Mouse (Mus musculus) forebrain, embryonic 16.5 days (tissue): ENCODE results near the gene Cacna1c. TPM values are rescaled to one million over a fixed set of nuclear protein-coding genes. Genes with fewer than 3 reads are reported as not detected.
A peak's percentile ranks its signal among the peaks of the same experiment; 100 is the strongest.
"Not testable (repeated sequence)": the region's sequence is repeated elsewhere in the genome, so short reads cannot be mapped to it uniquely, and the experiment has no call there.

Experiments
- ATAC-seq: fragments of 200-750 bp; cut with Nextera tagmentation; 2 replicates; pipeline ENCODE4 v1.8.0; 2017; ENCODE audit warnings: mild to moderate bottlenecking, moderate library complexity
- H3K27ac ChIP-seq: fragments of 300-500 bp; sonication (generic); 2 replicates; pipeline ENCODE4 v1.5.1; 2014; ENCODE audit warnings: low read length, control low read depth
- H3K27me3 ChIP-seq: fragments of 300-500 bp; sonication (generic); replicated peaks from 2 replicates; pipeline ENCODE4 v1.6.1; 2014; ENCODE audit warnings: low read length; ENCODE audit not compliant: control insufficient read depth, insufficient read depth
- H3K36me3 ChIP-seq: fragments of 300-500 bp; sonication (generic); 2 replicates; pipeline ENCODE4 v1.6.1; 2014; ENCODE audit not compliant: control insufficient read depth, insufficient read depth
- H3K4me1 ChIP-seq: fragments of 300-500 bp; sonication (generic); replicated peaks from 2 replicates; pipeline ENCODE4 v1.6.1; 2014; ENCODE audit warnings: low read length; ENCODE audit not compliant: control insufficient read depth, insufficient read depth
- H3K4me2 ChIP-seq: fragments of 300-500 bp; sonication (generic); 2 replicates; pipeline ENCODE4 v1.6.1; 2014; ENCODE audit warnings: mild to moderate bottlenecking, low read length, control low read depth
- H3K4me3 ChIP-seq: fragments of 300-500 bp; sonication (generic); replicated peaks from 2 replicates; pipeline ENCODE4 v1.5.1; 2014; ENCODE audit warnings: mild to moderate bottlenecking, low read length, control low read depth
- H3K9ac ChIP-seq: fragments of 300-500 bp; sonication (generic); replicated peaks from 2 replicates; pipeline ENCODE4 v1.6.1; 2014; ENCODE audit warnings: low read depth, low read length, control low read depth
- H3K9me3 ChIP-seq: fragments of 300-500 bp; sonication (generic); 2 replicates; pipeline ENCODE4 v1.6.1; 2016; ENCODE audit warnings: low read length; ENCODE audit not compliant: control insufficient read depth
- WGBS: fragments of 180-500 bp; shearing (Covaris S2); extraction: QIAGEN DNeasy Blood & Tissue Kit; methylation state at CpG from one replicate; pipeline ENCODE4 v1.1.7; 2014; 5-methylcytosine and 5-hydroxymethylcytosine counted together
- polyA plus RNA-seq: library from polyadenylated mRNA; unstranded; fragments of >200 nt; fragmentation: Nextera tagmentation; extraction: Ambion mirVana; gene quantifications from 2 replicates; pipeline ENCODE4 v1.2.1, GENCODE M21; 2015

Gene Cacna1c
- polyA plus RNA-seq, 1 experiment from 2014 or later: 9.8 TPM

DNA sequence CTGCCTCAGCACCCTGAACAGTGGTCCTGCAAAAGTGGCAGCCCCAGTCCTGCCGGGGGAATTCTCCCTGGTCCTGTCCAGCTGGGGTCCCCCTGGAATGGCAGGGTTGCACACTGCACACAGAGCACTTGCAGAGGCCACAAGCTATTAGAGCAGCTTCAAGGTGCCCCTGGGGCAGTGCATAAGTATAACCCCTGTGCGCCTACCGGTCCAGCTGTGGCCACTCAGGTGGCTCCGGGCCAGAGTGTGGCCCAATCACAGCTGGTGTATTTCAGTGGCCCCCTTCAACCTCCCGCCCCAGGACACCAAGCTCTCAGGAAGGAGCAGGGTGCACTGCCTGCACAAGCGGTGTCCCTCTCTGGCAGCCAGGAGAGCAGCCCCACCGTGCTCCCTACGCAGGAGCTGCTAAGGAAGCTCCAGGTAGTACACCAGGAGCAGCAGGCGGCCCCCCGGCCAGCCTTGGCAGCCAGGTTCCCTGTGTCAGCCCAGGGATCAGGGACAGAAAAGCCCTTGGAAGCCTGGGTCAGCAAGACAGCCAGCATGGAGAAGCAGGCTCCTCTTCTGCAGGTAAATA is 18.9 kb upstream of the Cacna1c start:
- Histone ChIP-seq H3K27ac (no peak overlapping the region), H3K36me3 (peaks cover 15% of the 10 kb centered on the region), H3K9me3 (no peaks in the 10 kb centered on the region), H3K4me3 (no peak overlapping the region), H3K27me3 (no peaks in the 10 kb centered on the region), H3K9ac (no peak overlapping the region), H3K4me1 (no peaks in the 10 kb centered on the region), H3K4me2 (no peak overlapping the region)
- 94% methylated on average over 10 of the region's 10 CpGs for WGBS
- ATAC-seq: no peak

DNA sequence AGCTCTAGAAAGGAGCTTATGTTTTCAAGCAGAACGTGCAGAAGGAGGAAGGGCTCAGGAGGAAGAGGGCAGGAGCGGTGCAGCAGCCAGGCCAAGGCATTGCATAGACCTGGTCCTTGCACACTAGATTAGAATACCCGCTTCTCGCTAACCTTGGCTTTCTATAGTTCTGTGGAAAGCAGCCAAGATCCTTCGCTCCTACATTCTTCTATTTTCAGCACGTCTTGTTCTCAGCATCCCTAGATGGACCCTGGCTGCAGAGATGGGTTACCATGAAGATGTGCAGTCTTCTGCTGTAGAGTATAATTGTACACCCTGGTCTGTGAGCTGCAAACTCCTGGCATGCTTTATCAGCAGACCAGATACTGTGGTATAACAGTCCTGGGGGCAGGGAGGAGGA is 18.0 kb upstream of the Cacna1c start:
- H3K4me2 ChIP-seq: no peak overlapping the region
- H3K9me3 ChIP-seq: no peaks in the 10 kb centered on the region
- H3K27ac ChIP-seq: no peak overlapping the region
- no peaks in the 10 kb centered on the region for H3K4me1 ChIP-seq
- peaks cover 15% of the 10 kb centered on the region for H3K36me3 ChIP-seq
- H3K9ac ChIP-seq: no peak overlapping the region
- no peaks in the 10 kb centered on the region for H3K27me3 ChIP-seq
- no peak overlapping the region for H3K4me3 ChIP-seq
- ATAC-seq: no peak
- 71% methylated on average over 6 of the region's 6 CpGs for WGBS

DNA sequence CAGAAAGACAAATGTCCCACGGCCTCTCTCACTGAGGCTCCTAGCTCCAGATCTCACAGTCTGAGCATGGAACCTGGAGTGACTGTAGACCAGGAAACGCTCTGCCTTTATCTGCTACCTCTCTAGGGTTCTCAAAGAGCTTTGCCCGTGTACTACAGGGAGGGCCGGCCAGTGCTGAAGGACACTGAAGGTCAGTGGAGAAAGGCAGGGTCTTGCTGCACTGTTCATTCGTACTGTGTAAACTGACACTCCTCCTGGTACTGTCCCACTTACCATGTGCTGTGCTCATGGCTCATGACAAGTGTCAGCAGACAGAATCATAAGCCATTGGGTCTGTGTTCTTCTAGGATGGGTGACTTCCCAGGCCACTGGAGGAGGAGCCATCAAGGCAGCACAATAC is 17.2 kb upstream of the Cacna1c start:
- no peak for ATAC-seq
- no peak overlapping the region for H3K4me2 ChIP-seq
- H3K4me1 ChIP-seq: no peaks in the 10 kb centered on the region
- WGBS: 86% methylated on average over 5 of the region's 5 CpGs
- H3K36me3 ChIP-seq: peaks cover 15% of the 10 kb centered on the region
- no peak overlapping the region for H3K27ac ChIP-seq
- H3K9me3 ChIP-seq: no peaks in the 10 kb centered on the region
- no peaks in the 10 kb centered on the region for H3K27me3 ChIP-seq
- H3K4me3 ChIP-seq: no peak overlapping the region
- no peak overlapping the region for H3K9ac ChIP-seq

DNA sequence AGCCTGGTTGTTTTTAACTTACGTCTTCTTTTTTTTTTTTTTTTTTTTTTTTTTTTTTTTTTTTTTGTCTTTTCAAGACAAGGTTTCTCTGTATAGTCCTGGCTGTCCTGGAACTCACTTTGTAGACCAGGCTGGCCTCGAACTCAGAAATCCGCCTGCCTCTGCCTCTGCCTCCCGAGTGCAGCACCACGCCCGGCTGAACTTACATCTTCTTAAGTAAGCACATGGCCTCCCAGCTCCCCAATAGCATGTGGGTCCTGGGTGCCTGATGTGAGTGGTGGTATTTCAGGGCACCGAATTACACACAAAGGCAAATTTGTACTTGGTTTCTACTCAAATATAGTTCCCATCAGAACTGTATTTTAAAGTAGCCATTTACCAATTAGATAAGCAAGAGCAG is 9.8 kb upstream of the Cacna1c start:
- not testable (repeated sequence) for H3K4me3 ChIP-seq, ATAC-seq, H3K27ac ChIP-seq, H3K27me3 ChIP-seq, H3K9ac ChIP-seq, H3K4me2 ChIP-seq, H3K9me3 ChIP-seq, H3K36me3 ChIP-seq, H3K4me1 ChIP-seq
- WGBS: 84% methylated on average over 7 of the region's 7 CpGs

DNA sequence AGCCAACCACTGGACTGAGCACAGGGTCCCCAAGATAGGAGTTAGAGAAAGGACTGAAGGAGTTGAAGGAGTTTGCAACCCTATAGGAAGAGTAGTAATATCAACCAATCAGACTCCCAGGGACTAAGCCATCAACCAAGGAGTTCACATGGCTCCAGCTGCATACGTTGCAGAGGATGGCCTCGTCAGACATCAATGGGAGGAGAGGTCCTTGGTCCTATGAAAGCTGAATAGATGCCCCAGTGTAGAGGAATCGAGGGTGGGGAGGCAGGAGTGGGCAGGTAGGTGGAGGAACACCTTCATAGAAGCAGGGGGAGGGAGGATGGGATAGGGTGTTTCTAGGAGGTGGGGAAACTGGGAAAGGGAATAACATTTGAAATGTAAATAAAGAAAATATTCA is 8.7 kb upstream of the Cacna1c start:
- H3K27ac ChIP-seq: no peak overlapping the region
- H3K9me3 ChIP-seq: no peaks in the 10 kb centered on the region
- H3K4me3 ChIP-seq: no peak overlapping the region
- peaks cover 4% of the 10 kb centered on the region; the same call in 1 of the 2 replicates for H3K36me3 ChIP-seq
- peaks cover under 1% of the 10 kb centered on the region; the same call in 1 of the 2 replicates for H3K4me1 ChIP-seq
- 61% methylated on average over 3 of the region's 3 CpGs for WGBS
- ATAC-seq: no peak
- H3K9ac ChIP-seq: no peak overlapping the region
- no peaks in the 10 kb centered on the region for H3K27me3 ChIP-seq
- no peak overlapping the region for H3K4me2 ChIP-seq

DNA sequence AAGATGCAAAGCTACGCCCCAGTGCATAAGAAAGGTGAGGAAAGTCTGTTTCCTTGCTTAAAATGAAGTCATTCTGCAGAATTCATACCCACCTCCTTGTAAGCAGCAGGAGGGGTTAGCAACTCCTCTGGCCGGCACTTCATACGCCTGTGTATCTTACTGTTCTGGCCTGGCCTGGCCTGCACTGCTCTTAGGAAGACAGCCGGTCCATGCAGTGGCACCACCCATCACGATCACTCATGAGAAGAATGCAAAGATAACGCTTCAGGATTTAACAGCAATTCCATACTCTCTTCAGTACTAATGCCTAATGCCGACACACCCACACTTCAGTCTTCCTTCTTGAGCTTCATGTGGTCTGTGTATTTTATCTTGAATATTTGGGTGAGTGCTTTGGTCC is 8.1 kb upstream of the Cacna1c start:
- Histone ChIP-seq H3K4me1 (peaks cover 6% of the 10 kb centered on the region), H3K4me2 (no peak overlapping the region), H3K9ac (no peak overlapping the region), H3K36me3 (peaks cover 4% of the 10 kb centered on the region; the same call in 1 of the 2 replicates), H3K27ac (no peak overlapping the region), H3K9me3 (no peaks in the 10 kb centered on the region), H3K4me3 (no peak overlapping the region), H3K27me3 (no peaks in the 10 kb centered on the region)
- 89% methylated on average over 7 of the region's 7 CpGs for WGBS
- no peak for ATAC-seq

DNA sequence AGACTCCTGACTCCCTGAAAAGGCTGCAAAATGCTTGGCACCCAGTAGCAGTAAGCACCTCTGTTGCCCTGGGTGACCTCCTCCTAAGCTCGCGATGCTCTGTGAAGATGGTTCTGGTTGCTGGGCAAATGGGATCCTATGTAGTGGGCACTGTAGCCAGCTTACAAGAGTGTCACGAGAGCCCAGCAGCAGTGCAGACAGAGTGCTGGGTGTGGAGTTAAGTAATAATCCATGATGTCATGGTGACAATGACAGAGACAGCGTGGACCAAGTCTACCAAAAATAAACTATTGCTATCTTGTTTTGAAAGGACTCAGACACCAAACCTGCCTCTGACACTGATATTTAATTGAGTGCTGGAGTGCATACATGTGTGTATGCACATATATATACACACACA is 5.4 kb upstream of the Cacna1c start:
- no peak overlapping the region for H3K27ac ChIP-seq
- H3K4me3 ChIP-seq: no peak overlapping the region
- peaks cover 34% of the 10 kb centered on the region for H3K4me1 ChIP-seq
- no peak overlapping the region for H3K4me2 ChIP-seq
- H3K36me3 ChIP-seq: peaks cover 4% of the 10 kb centered on the region; the same call in 1 of the 2 replicates
- 95% methylated on average over 4 of the region's 4 CpGs for WGBS
- no peak for ATAC-seq
- H3K27me3 ChIP-seq: no peaks in the 10 kb centered on the region
- no peaks in the 10 kb centered on the region for H3K9me3 ChIP-seq
- H3K9ac ChIP-seq: no peak overlapping the region

DNA sequence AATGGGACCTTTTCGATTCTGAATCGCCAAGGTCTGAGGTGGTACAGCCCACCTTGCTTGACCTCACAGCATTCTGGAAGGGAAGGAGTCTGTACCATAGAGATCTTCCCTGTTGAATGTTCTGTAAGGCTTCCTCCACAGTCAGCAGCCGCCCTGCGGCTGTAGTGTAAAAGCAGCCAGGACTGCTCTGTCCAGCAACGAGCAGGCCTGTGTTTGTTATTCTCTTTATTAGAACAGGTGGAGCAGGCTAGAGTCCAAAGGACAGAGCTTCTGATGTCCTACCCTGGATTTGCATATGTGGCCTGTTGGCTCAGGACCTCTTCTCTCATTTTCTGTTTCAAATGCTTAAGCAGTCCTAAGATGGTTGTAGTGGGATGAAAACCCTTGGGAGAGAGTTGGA is 4.1 kb upstream of the Cacna1c start:
- H3K9me3 ChIP-seq: no peaks in the 10 kb centered on the region
- no peak for ATAC-seq
- peaks cover 37% of the 10 kb centered on the region for H3K4me1 ChIP-seq
- no peak overlapping the region for H3K27ac ChIP-seq
- no peak overlapping the region for H3K4me2 ChIP-seq
- no peak overlapping the region for H3K4me3 ChIP-seq
- H3K27me3 ChIP-seq: no peaks in the 10 kb centered on the region
- H3K36me3 ChIP-seq: peaks cover 4% of the 10 kb centered on the region; the same call in 1 of the 2 replicates
- 74% methylated on average over 5 of the region's 5 CpGs for WGBS
- H3K9ac ChIP-seq: no peak overlapping the region

DNA sequence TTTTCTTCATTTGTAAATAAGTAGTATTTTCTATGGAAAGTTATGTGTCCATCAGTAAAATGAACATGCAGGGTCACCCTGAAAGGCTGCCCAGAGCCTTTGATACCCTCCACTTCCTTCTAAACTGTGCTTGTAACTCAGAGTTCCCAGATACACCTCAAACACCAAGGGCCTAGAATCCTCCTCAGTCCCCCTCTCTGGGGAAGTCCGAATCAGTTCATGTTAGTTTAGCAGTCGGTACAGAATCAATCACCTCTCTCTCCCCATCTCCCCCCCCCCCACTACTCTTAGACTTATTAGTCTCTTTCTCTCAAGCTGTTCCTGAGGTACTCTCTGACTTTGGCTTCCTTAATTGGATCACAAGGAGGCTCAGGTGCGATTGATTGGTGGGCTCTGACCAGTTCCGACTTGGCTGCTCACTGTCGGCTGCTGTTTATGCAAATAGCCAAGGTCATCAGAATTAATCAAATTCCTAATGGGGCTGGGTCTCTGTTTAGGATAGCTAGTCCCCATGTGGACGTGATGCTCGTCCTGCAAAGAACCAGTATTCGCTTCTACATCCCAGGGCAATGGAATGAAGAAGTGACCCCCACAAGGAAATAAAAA is 3.2 kb upstream of the Cacna1c start:
- Histone ChIP-seq H3K9ac (no peak overlapping the region), H3K4me2 (no peak overlapping the region), H3K9me3 (no peaks in the 10 kb centered on the region), H3K27ac (peak overlapping the region; percentile 34; the same call in 1 of the 2 replicates), H3K36me3 (peaks cover 4% of the 10 kb centered on the region; the same call in 1 of the 2 replicates), H3K4me1 (peaks cover 37% of the 10 kb centered on the region), H3K27me3 (no peaks in the 10 kb centered on the region), H3K4me3 (no peak overlapping the region)
- WGBS: 26% methylated on average over 8 of the region's 8 CpGs
- ATAC-seq: no peak
